Comparison of ENCODE assay signal across 7 mouse cellular contexts in genomic region chr11:70413961-70414360, GRCm38 (mm10). TPM values are rescaled to one million over a fixed set of nuclear protein-coding genes. Genes with fewer than 3 reads are reported as not detected.
DNase-seq lines count a peak whose midpoint lies in the region; ATAC-seq and TF ChIP-seq lines count a peak whose summit lies in the region.

No protein-coding gene starts in this region.

- H3K4me3 ChIP-seq in liver, postnatal 0 days (ENCODE audit: low read depth, low read length): no peak overlapping the region

- H3K9me3 ChIP-seq in liver, postnatal 0 days (ENCODE audit: low read length): no peaks in the 10 kb centered on the region

- H3K9ac ChIP-seq in liver, postnatal 0 days (replicated peaks): no peak overlapping the region

- H3K27me3 ChIP-seq in liver, postnatal 0 days (ENCODE audit: insufficient read depth, low read length): no peaks in the 10 kb centered on the region

- WGBS in liver, postnatal 0 days (ENCODE audit: insufficient replicate concordance): under 1% methylated on average over 3 of the region's 3 CpGs

- H3K4me1 ChIP-seq in liver, postnatal 0 days (ENCODE audit: insufficient read depth): peaks cover 10% of the 10 kb centered on the region

- peak; percentile 97 for TF ChIP-seq CTCF in liver, postnatal 0 days (IDR thresholded peaks at IDR 0.05; ENCODE audit: low read depth)

- H3K4me2 ChIP-seq in liver, postnatal 0 days (ENCODE audit: low read depth, low read length): no peak overlapping the region

- peak; percentile 81 for DNase-seq in urinary bladder, postnatal 14 days (ENCODE audit: low spot score)
- no peak for DNase-seq in urinary bladder, adult 2 months (ENCODE audit: low spot score)
- DNase-seq in adrenal gland, adult 8-10 months: peak; percentile 51
- peak; percentile 77 for DNase-seq in embryo, embryonic 9.5 days (ENCODE audit: extremely low spot score)
- peak; percentile 86 for DNase-seq in kidney, postnatal 14 days
- DNase-seq in liver, postnatal 0 days: peak; percentile 84
- DNase-seq in right cerebral cortex, postnatal 25 days: peak; percentile 27

- no peak for ATAC-seq in liver, postnatal 0 days

- no peak overlapping the region for H3K27ac ChIP-seq in liver, postnatal 0 days (ENCODE audit: low read depth)

- H3K36me3 ChIP-seq in liver, postnatal 0 days (replicated peaks; ENCODE audit: insufficient read depth, low read length): no peaks in the 10 kb centered on the region

- no peak for TF ChIP-seq EP300 in liver, postnatal 0 days (IDR thresholded peaks at IDR 0.05; ENCODE audit: low read depth)

RNA-seq across cellular contexts. Expression of gene Pelp1, which starts 4.1 kb away (rescaled TPM):
- 11.1 and 15.3 TPM in 2 replicates for polyA plus RNA-seq in urinary bladder, adult 2 months (2012; rRNA removed)
- 10 to 100 TPM; 24.2 to 29.9 (median 28.2) TPM for total RNA-seq in adrenal gland, adult 8-10 months (2022)
- polyA plus RNA-seq in liver, postnatal 0 days (2015; fragmentation: Nextera tagmentation; extraction: Ambion mirVana): 6.1 and 6.4 TPM in 2 replicates

RNA-seq across cellular contexts. Expression of gene Arrb2, which starts 18.5 kb away (rescaled TPM):
- polyA plus RNA-seq in urinary bladder, adult 2 months (2012; rRNA removed): 18.5 and 22.0 TPM in 2 replicates
- total RNA-seq in adrenal gland, adult 8-10 months (2022): 10 to 100 TPM; 22.0 to 51.3 (median 33.9) TPM
- 20.0 and 21.8 TPM in 2 replicates for polyA plus RNA-seq in liver, postnatal 0 days (2015; fragmentation: Nextera tagmentation; extraction: Ambion mirVana)

RNA-seq across cellular contexts. Expression of gene Med11, which starts 37.8 kb away (rescaled TPM):
- 20.1 and 20.8 TPM in 2 replicates for polyA plus RNA-seq in urinary bladder, adult 2 months (2012; rRNA removed)
- total RNA-seq in adrenal gland, adult 8-10 months (2022): 10 to 100 TPM; 23.4 to 24.4 (median 24.2) TPM
- 14.3 and 15.1 TPM in 2 replicates for polyA plus RNA-seq in liver, postnatal 0 days (2015; fragmentation: Nextera tagmentation; extraction: Ambion mirVana)

RNA-seq across cellular contexts. Expression of gene Zmynd15, which starts 45.3 kb away (rescaled TPM):
- polyA plus RNA-seq in urinary bladder, adult 2 months (2012; rRNA removed): 3.9 and 4.4 TPM in 2 replicates
- 1 to 10 TPM; 1.7 to 4.3 (median 3.0) TPM for total RNA-seq in adrenal gland, adult 8-10 months (2022)
- 0.59 and 0.70 TPM in 2 replicates for polyA plus RNA-seq in liver, postnatal 0 days (2015; fragmentation: Nextera tagmentation; extraction: Ambion mirVana)

RNA-seq across cellular contexts. Expression of gene Cxcl16, which starts 45.8 kb away (rescaled TPM):
- polyA plus RNA-seq in urinary bladder, adult 2 months (2012; rRNA removed): 28.9 and 29.2 TPM in 2 replicates
- 10 to 100 TPM in 3 of 4 experiments, 1 to 10 TPM in 1; 9.4 to 18.2 (median 16.1) TPM for total RNA-seq in adrenal gland, adult 8-10 months (2022)
- 9.2 and 9.4 TPM in 2 replicates for polyA plus RNA-seq in liver, postnatal 0 days (2015; fragmentation: Nextera tagmentation; extraction: Ambion mirVana)
